8 mouse cellular contexts compared by ENCODE assay signal in the genomic region with DNA sequence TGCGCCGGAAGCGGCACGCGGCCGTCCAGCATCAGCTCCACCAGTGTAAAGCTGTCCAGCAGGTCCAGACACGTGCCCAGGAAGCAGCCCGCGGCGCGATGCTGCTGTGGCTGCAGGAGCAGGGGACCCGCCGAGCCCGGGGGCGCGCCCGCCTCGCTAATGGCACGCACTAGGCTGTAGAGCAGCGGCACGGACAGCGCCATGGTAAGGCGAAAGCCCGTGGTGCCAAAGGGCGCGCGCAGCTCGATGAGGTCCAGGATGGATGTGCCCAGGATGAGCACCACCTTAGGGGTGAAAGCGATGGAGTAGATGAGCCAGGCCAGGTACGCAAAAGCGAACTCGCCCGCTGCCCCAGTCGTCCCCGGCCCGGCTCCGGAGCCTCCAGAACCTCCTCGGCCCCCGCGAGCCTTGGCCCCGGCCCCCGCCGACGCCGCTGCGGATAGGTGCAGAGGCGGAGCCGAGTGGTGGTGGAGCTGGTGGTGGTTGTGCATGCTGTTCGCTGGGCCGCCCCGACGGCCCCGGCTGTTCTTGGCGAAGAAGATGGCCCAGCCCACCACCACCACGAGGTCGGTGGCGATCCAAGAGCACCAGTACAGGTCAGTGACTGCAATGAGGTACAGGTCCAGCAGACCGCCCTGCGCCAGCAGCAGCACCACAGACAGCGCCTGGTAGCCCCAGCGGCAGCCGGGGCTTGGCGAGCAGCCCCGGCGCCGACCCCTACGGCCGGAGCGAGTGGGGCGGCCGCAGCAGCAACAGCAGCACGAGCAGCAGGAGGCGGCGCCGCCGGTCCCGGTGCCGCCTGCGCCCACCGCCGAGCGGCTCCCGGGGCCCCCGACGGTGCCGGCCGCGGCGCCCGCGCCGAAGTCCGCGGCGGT. TPM values are rescaled to one million over a fixed set of nuclear protein-coding genes. Genes with fewer than 3 reads are reported as not detected.
DNase-seq lines count a peak whose midpoint lies in the region; ATAC-seq lines count a peak whose summit lies in the region.

No protein-coding gene starts in this region.

- peak overlapping the region; percentile 75 for H3K4me3 ChIP-seq in hindbrain, embryonic 12.5 days
- H3K4me3 ChIP-seq in liver, embryonic 13.5 days (replicated peaks): peak overlapping the region; percentile 59
- peak overlapping the region; percentile 81 for H3K4me3 ChIP-seq in neural tube, embryonic 12.5 days

- WGBS in hindbrain, embryonic 12.5 days: under 1% methylated on average over 85 of the region's 95 CpGs
- WGBS in liver, embryonic 13.5 days (ENCODE audit: insufficient replicate concordance): 1% methylated on average over 86 of the region's 95 CpGs
- under 1% methylated on average over 79 of the region's 95 CpGs for WGBS in neural tube, embryonic 12.5 days

- H3K4me2 ChIP-seq in hindbrain, embryonic 12.5 days (replicated peaks): peak overlapping the region; percentile 81
- peak overlapping the region; percentile 80 for H3K4me2 ChIP-seq in liver, embryonic 13.5 days
- peak overlapping the region; percentile 86 for H3K4me2 ChIP-seq in neural tube, embryonic 12.5 days (replicated peaks)

- H3K36me3 ChIP-seq in hindbrain, embryonic 12.5 days: no peaks in the 10 kb centered on the region
- H3K36me3 ChIP-seq in liver, embryonic 13.5 days: no peaks in the 10 kb centered on the region
- H3K36me3 ChIP-seq in neural tube, embryonic 12.5 days: no peaks in the 10 kb centered on the region

- peak overlapping the region; percentile 97 for H3K27ac ChIP-seq in hindbrain, embryonic 12.5 days
- H3K27ac ChIP-seq in liver, embryonic 13.5 days: no peak overlapping the region
- peak overlapping the region; percentile 95; the same call in 1 of the 2 replicates for H3K27ac ChIP-seq in neural tube, embryonic 12.5 days

- peak; percentile 39 for ATAC-seq in hindbrain, embryonic 12.5 days (ENCODE audit: low FRiP score)
- 0 out of 2 replicates have a peak, but pooled peaks have one; percentile 11 for ATAC-seq in liver, embryonic 13.5 days (ENCODE audit: low read depth)
- peak; percentile 25; the same call in 1 of the 2 replicates for ATAC-seq in neural tube, embryonic 12.5 days (ENCODE audit: low FRiP score, low read depth)
- ATAC-seq in monocyte, adult 5-6 weeks (replicated peaks; ENCODE audit: insufficient number of reproducible peaks, low FRiP score, low TSS enrichment, poor library complexity, severe bottlenecking): no peak

- peaks cover 20% of the 10 kb centered on the region for H3K27me3 ChIP-seq in hindbrain, embryonic 12.5 days
- peaks cover 76% of the 10 kb centered on the region for H3K27me3 ChIP-seq in liver, embryonic 13.5 days
- H3K27me3 ChIP-seq in neural tube, embryonic 12.5 days (replicated peaks): peaks cover 19% of the 10 kb centered on the region

- H3K4me1 ChIP-seq in hindbrain, embryonic 12.5 days: peaks cover 52% of the 10 kb centered on the region
- H3K4me1 ChIP-seq in liver, embryonic 13.5 days (replicated peaks): peaks cover 24% of the 10 kb centered on the region
- H3K4me1 ChIP-seq in neural tube, embryonic 12.5 days: peaks cover 52% of the 10 kb centered on the region

- DNase-seq in layer of hippocampus, postnatal 10 days (ENCODE audit: low spot score in 2 of 2): peak; percentile 42 to 58
- DNase-seq in layer of hippocampus, adult 8-10 months (ENCODE audit: low spot score in 2 of 2): no peak
- peak; percentile 16 for DNase-seq in MN1 (ENCODE audit: low spot score)
- peak; percentile 64 for DNase-seq in embryo, embryonic 10 days (ENCODE audit: low spot score)
- no peak for DNase-seq in liver, embryonic 13.5 days

- H3K9me3 ChIP-seq in hindbrain, embryonic 12.5 days (replicated peaks): no peaks in the 10 kb centered on the region
- H3K9me3 ChIP-seq in liver, embryonic 13.5 days (replicated peaks): no peaks in the 10 kb centered on the region
- no peaks in the 10 kb centered on the region for H3K9me3 ChIP-seq in neural tube, embryonic 12.5 days

- peak overlapping the region; percentile 94 for H3K9ac ChIP-seq in hindbrain, embryonic 12.5 days
- H3K9ac ChIP-seq in liver, embryonic 13.5 days: peak overlapping the region; percentile 33; the same call in 1 of the 2 replicates
- H3K9ac ChIP-seq in neural tube, embryonic 12.5 days: peak overlapping the region; percentile 88

RNA-seq across cellular contexts. Expression of a gene that starts 0.9 kb away (rescaled TPM):
- 10 to 100 TPM; 38.2 to 42.5 TPM for total RNA-seq in layer of hippocampus, postnatal 10 days (2021)
- 10 to 100 TPM; 31.5 to 39.8 (median 34.0) TPM for total RNA-seq in layer of hippocampus, adult 8-10 months (2022)
- 3.2 and 4.1 TPM in 2 replicates for polyA plus RNA-seq in hindbrain, embryonic 12.5 days (2016; fragmentation: Nextera tagmentation; extraction: Ambion mirVana)
- polyA plus RNA-seq in liver, embryonic 13.5 days (2015; fragmentation: Nextera tagmentation; extraction: Ambion mirVana): not detected in 2 replicates
- polyA plus RNA-seq in neural tube, embryonic 12.5 days (2016; fragmentation: Nextera tagmentation; extraction: Ambion mirVana): 2.5 and 3.2 TPM in 2 replicates
- 4.9 to 12.3 TPM (median 10.3 TPM) in 3 replicates for total RNA-seq in monocyte, adult 5-6 weeks (2017)

RNA-seq across cellular contexts. Expression of a gene that starts 29.7 kb away (rescaled TPM):
- 1 to 10 TPM; 4.0 to 4.1 TPM for total RNA-seq in layer of hippocampus, postnatal 10 days (2021)
- total RNA-seq in layer of hippocampus, adult 8-10 months (2022): 10 to 100 TPM in 1 of 4 experiments, 1 to 10 TPM in 3; 8.3 to 11.9 (median 9.3) TPM
- 11.4 and 12.3 TPM in 2 replicates for polyA plus RNA-seq in hindbrain, embryonic 12.5 days (2016; fragmentation: Nextera tagmentation; extraction: Ambion mirVana)
- polyA plus RNA-seq in liver, embryonic 13.5 days (2015; fragmentation: Nextera tagmentation; extraction: Ambion mirVana): 9.3 and 10.8 TPM in 2 replicates
- polyA plus RNA-seq in neural tube, embryonic 12.5 days (2016; fragmentation: Nextera tagmentation; extraction: Ambion mirVana): 10.4 and 12.8 TPM in 2 replicates
- total RNA-seq in monocyte, adult 5-6 weeks (2017): 155 to 206 TPM (median 192 TPM) in 3 replicates

RNA-seq across cellular contexts. Expression of a gene that starts 38.4 kb away (rescaled TPM):
- 10 to 100 TPM; 34.3 to 37.2 TPM for total RNA-seq in layer of hippocampus, postnatal 10 days (2021)
- 10 to 100 TPM; 32.5 to 39.6 (median 35.5) TPM for total RNA-seq in layer of hippocampus, adult 8-10 months (2022)
- 19.5 and 20.9 TPM in 2 replicates for polyA plus RNA-seq in hindbrain, embryonic 12.5 days (2016; fragmentation: Nextera tagmentation; extraction: Ambion mirVana)
- polyA plus RNA-seq in liver, embryonic 13.5 days (2015; fragmentation: Nextera tagmentation; extraction: Ambion mirVana): 11.5 and 12.5 TPM in 2 replicates
- 19.9 and 23.6 TPM in 2 replicates for polyA plus RNA-seq in neural tube, embryonic 12.5 days (2016; fragmentation: Nextera tagmentation; extraction: Ambion mirVana)
- total RNA-seq in monocyte, adult 5-6 weeks (2017): 31.1 to 77.0 TPM (median 45.3 TPM) in 3 replicates

Comparison
In these comparisons a context has a peak if more than half of its experiments do, and no peak if none do; other contexts are left out.
1. DNase-seq: peak in layer of hippocampus, postnatal 10 days (2 of 2), MN1 (single experiment) and embryo, embryonic 10 days (single experiment); none in layer of hippocampus, adult 8-10 months (0 of 2) and liver, embryonic 13.5 days (single experiment).
2. H3K9ac ChIP-seq: peak in every context shown above with its lines; median percentile 94 in hindbrain, embryonic 12.5 days; 88 in neural tube, embryonic 12.5 days; 33 in liver, embryonic 13.5 days.
3. RNA of a gene that starts 29.7 kb away (total RNA-seq): 155 to 206 TPM in monocyte, adult 5-6 weeks; 8.3 to 11.9 TPM in layer of hippocampus, adult 8-10 months and 4.0 to 4.1 TPM in layer of hippocampus, postnatal 10 days; every median in the first group is over 10 times any median in the second.
4. Peak in every context shown above with its lines, with median percentiles within 50 percentile points of each other: H3K4me2 ChIP-seq and H3K4me3 ChIP-seq.